Mouse (Mus musculus): Measurements from ENCODE around the gene Casp4. TPM values are rescaled to one million over a fixed set of nuclear protein-coding genes. Genes with fewer than 3 reads are reported as not detected.

The Casp4 gene
- total RNA-seq, 2 experiments from 2014 or later, result 0.68 to 1.1 TPM

Other genes starting within 250 kb of the Casp4 start
- 1 to 10 TPM; 1.0 to 1.5 TPM for gene Casp1, start 10.3 kb upstream of the Casp4 start, total RNA-seq (2021)
- gene Casp12, start 36.6 kb downstream of the Casp4 start, total RNA-seq (2021), result 1 to 10 TPM in 1 of 2 experiments, under 1 TPM in 1; 0.99 to 1.1 TPM

Measured in left cerebral cortex, postnatal 4 days (tissue).